Mouse (Mus musculus) heart, adult 2 months (tissue): ENCODE results near the gene Agpat1.
A peak's percentile ranks its signal among the peaks of the same experiment; 100 is the strongest.

ENCODE experiments used
- EP300 ChIP-seq: fragments of 200-500 bp; IDR thresholded peaks from 2 replicates; pipeline ENCODE4 v1.6.1; 2011; ENCODE audit warnings: low read depth, low read length, control low read depth; ENCODE audit not compliant: insufficient read depth
- POLR2A ChIP-seq: fragments of 200-500 bp; IDR thresholded peaks from 2 replicates; pipeline ENCODE4 v1.6.1; 2011; ENCODE audit warnings: mild to moderate bottlenecking, low read depth, low read length, control low read depth; ENCODE audit not compliant: insufficient read depth

GRCm38 (mm10) chr17:34640778-34641601 lies 36.9 kb downstream of the Agpat1 start:
- 0 out of 2 replicates have a peak, but pooled peaks have one; percentile 64 for TF ChIP-seq EP300
- TF ChIP-seq POLR2A: no peak
